Mouse (Mus musculus) kidney, adult 8-10 months (tissue): ENCODE data around the gene Camta1.

Experiments
- DNase-seq, 2 experiments: peaks; one replicate each; pipeline ENCODE4 v3.0.0; 2022

The Camta1 gene

DNA sequence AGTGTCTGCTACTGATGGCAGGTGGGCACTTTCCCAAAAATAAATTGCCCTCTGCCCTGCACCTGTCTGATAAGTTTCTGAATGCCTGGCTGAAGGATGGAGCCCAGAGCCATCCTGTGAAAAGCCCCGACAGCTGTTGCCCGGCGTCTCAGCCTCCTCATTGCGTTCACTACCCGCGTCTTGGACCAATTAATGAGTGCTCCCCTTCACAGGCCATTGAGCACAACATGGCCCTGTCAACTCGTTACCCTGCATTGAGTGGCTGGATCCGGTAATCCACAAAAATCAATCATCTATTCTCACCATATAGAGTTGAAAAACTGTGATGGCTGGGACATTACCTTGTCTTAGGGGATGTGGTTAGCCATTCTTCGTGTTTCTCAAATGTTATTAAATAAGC is 275.6 kb downstream of the Camta1 start:
- DNase-seq: no peak

DNA sequence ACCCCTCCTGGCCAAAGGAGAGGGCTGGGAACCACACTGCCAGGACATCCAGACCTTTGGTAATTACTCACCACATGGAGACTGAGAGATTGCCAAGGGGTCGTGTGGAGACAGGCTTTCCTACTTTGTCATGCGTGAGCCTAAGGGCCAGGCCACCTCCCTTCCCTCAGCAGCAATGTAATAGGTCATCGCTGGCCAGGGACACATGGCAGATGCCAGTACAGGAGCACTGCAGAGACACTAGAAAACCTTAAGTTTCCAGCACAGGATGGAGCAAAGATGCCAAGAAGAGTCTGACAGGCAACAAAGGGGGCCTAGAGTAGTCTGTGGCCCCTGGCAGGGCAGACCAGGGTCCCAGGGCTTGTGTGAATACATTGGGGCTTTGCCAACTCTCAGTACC is 283.7 kb downstream of the Camta1 start:
- DNase-seq: no peak

DNA sequence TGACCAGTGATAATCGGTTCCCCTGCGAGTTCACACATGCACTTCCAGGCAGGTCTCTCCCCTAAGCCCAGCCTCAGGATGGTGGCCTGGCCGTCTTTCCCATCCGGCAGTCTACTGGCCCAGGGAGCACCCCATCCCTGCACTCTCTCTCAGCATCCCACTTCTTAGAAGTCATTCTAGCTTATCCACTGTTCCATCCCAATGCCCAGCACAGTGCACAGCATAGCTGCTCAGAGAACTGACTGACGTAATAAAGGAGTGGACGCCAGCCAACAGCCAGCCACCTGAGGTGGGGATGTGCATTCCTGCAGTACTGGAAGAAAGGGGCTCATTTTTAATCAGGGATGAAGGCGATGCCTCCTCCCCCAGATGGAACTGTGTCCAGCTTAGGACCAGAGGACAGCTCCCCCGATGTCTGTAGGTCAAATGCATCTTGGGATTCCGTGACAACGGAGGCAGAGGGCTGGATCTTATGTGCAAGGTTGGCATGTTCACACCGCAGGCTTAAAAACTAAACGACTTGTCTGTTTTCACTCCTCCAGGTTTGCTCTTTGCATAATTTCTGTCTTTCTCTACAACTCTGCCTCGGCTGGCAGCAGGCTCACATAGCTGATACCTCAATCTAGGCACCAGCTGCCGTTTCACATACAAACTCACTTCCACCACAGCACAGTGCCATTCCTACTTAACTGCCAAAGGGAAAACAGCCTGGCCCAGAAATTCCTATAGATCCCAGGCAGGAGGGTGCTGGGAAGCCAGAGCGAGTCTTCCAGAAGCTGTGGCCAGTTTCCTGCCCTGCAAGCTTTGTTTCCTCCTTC is 285.2 kb downstream of the Camta1 start:
- no peak for DNase-seq

DNA sequence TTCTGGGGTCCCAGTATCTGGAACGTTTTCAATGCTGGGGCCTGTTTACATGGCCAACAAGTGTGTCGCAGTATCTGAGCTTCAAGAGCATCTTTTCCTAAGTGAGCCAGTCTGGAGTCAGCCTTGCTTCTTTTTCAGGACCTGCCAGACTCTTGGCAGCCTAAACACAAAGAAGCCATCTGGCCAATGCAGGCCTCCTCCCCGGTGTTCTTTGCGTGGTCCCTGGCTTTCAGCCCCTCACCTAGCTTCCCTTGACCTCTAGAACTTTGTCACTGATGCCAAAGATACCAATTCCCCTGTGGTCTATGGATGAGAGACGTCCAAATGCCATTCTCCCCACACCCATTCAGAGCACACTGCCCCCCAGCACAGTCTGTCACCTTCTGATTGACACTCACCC is 289.0 kb downstream of the Camta1 start:
- no peak for DNase-seq

DNA sequence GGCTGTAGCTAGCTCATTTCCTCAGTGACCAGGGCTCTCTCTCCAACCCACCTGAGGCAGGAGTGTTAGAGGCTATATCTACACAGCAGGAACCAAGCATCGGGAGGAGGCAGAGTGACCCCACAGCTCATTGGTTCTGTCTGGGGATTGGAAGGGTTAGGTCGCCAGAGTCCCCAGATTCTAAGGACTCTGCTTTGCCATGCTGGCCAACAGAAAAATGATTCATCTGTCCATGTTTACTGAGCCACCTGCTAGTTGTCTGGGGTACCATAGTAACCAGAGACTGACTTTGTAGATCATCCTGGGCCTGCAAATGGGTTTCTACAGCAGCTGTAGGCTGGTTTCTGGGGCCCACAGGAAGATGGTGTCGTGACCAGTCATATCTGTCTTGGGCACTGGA is 292.1 kb downstream of the Camta1 start:
- DNase-seq: no peak

DNA sequence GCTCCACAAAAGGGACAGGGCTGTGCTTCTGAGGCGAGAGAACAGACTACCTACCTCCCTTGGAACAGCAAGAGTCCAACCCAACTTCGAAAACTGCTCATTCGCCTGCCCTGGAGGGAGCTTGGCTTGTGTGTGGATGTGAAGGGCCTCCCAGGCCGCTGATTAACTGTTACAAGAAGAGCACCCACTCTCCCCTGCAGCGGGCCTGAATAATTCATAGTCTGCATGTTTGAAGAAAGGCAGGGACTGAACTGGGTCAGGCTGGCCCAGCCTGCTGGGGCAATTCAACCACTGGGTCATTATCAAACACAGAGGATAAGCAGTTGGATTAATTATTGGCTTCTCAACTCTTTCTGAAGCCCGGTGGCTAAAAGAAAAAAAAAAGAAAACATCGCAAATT is 292.8 kb downstream of the Camta1 start:
- peak; percentile 25 to 47 for DNase-seq

DNA sequence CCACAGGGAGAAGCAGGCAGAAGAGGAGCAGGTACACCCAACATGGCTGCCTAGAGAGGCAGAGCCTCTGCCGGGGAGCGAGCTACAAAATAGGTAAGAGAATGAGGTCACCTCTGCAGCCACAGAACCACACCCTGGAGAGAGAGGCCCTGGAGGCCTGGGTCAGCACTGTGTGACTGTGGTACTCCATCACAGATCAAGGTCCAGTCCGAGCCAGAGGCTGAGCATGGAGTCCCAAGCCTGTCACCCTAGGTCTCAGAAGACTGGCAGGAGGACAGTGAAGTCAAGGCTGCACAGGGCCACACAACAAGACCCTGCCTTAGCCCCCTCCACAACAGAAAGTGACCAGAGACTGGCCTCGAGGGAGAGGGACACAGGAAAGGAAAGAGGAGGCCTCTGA is 294.6 kb downstream of the Camta1 start:
- no peak for DNase-seq

GRCm38 (mm10) chr4:151555505-151555904 is 306.2 kb downstream of the Camta1 start:
- no peak for DNase-seq

DNA sequence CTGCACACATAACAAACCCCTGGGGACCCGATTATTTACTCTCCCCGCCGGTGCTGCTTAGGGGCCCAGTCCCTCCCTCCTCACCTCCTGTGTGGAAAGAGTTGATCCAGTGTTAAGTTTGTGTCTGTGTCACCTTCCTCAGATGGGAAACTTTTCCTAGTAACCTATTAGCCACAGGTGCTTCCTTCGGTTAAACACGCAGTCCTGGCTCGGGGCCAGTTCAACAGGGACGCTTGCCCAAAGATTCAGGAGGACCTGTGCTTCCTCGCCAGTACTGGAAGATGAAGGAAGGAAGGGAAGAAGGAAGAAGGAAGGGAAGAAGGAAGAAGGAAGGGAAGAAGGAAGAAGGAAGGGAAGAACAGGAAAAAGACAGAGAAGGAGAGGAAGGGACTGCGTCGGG is 312.2 kb downstream of the Camta1 start:
- DNase-seq: no peak

- DNase-seq: no peak
These were observed 316.2 kb downstream of the Camta1 start for GRCm38 (mm10) chr4:151545452-151545851.

DNA sequence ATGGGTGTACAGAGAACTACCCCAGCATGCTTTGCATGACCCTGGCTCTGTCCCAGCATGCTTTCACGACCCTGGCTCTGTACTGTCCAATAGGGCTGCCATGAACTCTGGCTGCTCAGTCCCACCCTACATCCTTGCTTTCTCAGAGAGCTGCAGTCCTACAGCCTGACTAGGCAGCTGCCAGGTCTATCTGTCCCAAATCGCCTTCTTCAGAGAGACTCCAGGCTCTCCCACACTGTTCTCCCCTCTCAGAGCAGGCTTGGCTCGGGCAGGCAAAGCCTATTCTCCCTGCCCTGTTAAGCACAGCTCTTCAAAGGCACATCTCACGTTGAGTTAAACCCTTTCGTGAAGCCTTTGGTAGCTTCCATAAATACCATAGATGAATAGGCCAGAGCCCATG is 317.5 kb downstream of the Camta1 start:
- no peak for DNase-seq

GRCm38 (mm10) chr4:151540546-151540945 is 321.1 kb downstream of the Camta1 start:
- DNase-seq: peak; percentile 15 to 36

DNA sequence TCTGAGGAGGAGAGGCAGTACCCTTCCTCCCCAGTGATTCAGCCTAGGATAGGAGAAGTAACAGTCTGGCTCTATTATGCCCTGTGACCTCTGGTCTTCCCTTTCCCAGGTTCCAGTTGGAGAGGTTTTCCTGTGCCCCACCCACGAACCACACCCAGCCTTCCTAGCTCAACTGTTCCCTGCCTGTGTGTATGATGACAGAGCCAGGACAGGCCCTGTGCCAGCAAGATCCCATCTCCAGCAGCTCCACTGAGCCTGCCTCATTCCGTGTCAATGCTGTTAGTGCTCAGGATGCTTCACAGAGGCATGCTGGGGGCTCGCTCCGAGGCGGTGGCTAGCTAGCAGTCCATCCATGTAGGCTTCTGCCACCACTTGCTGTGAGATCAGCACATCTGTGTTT is 321.8 kb downstream of the Camta1 start:
- DNase-seq: no peak

- no peak for DNase-seq
These were observed 322.5 kb downstream of the Camta1 start for GRCm38 (mm10) chr4:151539167-151539525.

GRCm38 (mm10) chr4:151538446-151539166 is 323.1 kb downstream of the Camta1 start:
- no peak for DNase-seq

- DNase-seq: no peak
These were observed 325.7 kb downstream of the Camta1 start for GRCm38 (mm10) chr4:151535916-151536450.

DNA sequence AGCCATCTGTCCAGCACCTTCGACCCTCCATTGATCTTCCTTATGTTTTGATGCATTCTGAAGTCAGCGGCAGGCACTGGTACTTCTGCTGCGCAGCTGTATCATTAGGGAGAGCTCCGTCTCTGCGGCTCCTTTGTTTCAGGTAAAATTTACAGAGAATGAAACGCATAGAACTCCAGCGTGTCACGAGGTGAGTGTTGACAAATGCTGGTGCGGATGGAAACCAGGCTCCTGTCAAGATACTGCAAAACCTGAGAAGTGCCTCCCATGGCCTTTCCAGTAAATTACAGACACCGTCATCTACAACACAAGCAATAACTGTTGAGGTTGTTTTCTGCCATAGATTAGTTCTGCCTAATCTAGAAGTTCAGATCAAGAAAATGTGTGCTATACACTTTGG is 328.2 kb downstream of the Camta1 start:
- no peak for DNase-seq

- no peak for DNase-seq
These were observed 333.2 kb downstream of the Camta1 start for GRCm38 (mm10) chr4:151528436-151528835.

GRCm38 (mm10) chr4:151527763-151528162 is 333.9 kb downstream of the Camta1 start:
- DNase-seq: no peak

GRCm38 (mm10) chr4:151520103-151520502 is 341.6 kb downstream of the Camta1 start:
- no peak for DNase-seq

- DNase-seq: no peak
These were observed 342.7 kb downstream of the Camta1 start for GRCm38 (mm10) chr4:151519011-151519410.

- DNase-seq: no peak
These were observed 344.5 kb downstream of the Camta1 start for GRCm38 (mm10) chr4:151516998-151517799.

- no peak for DNase-seq
These were observed 346.4 kb downstream of the Camta1 start for GRCm38 (mm10) chr4:151515316-151515715.
